Mouse (Mus musculus) left cerebral cortex, postnatal 25 days (tissue): ENCODE results near the gene Slc12a5. TPM values are rescaled to one million over a fixed set of nuclear protein-coding genes. Genes with fewer than 3 reads are reported as not detected.
A peak's percentile ranks its signal among the peaks of the same experiment; 100 is the strongest.

ENCODE experiments used
- DNase-seq, 2 experiments: peaks; one replicate each; pipeline ENCODE4 v3.0.0; 2022; ENCODE audit warnings: low spot score in 2 of 2, mixed read lengths in 1 of 2
- intact Hi-C: fragments of 180-260 bp; cut with DNase I; formaldehyde crosslinking; loops from one replicate; pipeline ENCODE4 v1.15.1; 2025
- total RNA-seq, 2 experiments: library from RNA; stranded (reverse); gene quantifications; 2 replicates each; pipeline ENCODE4 v1.2.3; 2021

Gene Slc12a5
- total RNA-seq, 2 experiments from 2014 or later: 546 to 551 TPM

DNA sequence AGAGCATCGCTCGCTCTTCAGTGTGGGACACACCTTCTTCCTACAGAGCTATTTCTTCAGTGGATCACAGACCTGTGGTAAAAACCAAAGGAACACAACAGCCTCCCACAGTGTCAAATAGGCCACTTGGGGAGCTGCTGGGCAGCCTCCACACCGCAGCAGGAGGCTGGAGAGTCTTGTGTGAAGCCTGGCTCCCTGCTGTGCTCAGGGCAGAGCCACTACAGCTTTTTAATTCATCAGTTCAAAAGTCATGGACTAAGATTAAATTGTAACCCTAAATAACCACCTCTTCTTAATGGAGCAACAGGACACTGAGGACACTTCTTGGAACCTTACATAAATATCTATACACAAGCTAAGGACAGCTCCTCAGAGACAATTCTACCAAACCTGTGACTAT, 42.5 kb downstream of the Slc12a5 start:
- intact Hi-C loops: no loop called here
- DNase-seq: no peak

DNA sequence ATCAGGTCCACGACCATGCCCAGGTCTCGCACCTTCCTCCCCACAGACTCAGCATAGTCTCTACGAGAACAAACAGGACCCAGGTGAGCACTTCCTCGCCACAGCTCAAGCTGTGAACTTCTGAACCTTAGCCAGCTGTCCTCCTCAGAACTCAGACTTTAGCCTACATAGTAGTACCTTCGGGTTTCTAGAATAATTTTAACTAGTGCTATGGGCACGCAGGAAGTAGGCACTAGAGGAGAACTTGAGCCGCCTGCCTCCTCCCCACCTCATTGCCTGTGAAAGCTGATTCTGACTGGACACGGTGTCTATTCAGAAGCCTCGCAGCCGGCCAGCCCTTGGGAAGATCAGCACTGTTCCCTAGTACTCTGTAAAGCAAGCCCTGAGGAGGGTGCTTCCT, 43.6 kb downstream of the Slc12a5 start:
- intact Hi-C loops: no loop called here
- DNase-seq: no peak

- no peak for DNase-seq
- intact Hi-C loops: no loop called here
Observed at GRCm38 (mm10) chr2:165006813-165007212, 46.2 kb downstream of the Slc12a5 start.

- DNase-seq: no peak
- intact Hi-C loops: no loop called here
Observed at GRCm38 (mm10) chr2:165007986-165008385, 47.4 kb downstream of the Slc12a5 start.

DNA sequence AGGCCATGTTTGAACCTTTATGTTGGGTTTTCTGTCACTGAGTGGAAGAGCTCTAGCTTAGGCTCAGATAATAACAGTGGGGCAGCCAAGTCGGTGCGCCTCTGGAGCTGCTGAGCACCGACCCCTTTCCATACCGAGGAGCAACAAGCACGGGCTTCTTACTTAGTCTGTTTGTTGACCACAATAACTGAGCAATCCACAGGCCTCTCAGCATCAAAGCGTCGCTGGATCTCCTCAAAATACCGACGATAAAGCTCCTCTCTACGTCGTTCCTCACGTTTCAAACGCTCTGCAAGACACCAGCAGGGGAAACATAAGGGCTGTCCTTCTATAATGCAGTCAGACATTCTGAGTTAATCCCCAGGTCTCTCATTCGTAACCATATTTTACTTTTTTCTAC, 48.6 kb downstream of the Slc12a5 start:
- intact Hi-C loops: no loop called here
- no peak for DNase-seq

- DNase-seq: no peak
- intact Hi-C loops: no loop called here
Observed at GRCm38 (mm10) chr2:165009581-165009980, 49.0 kb downstream of the Slc12a5 start.

DNA sequence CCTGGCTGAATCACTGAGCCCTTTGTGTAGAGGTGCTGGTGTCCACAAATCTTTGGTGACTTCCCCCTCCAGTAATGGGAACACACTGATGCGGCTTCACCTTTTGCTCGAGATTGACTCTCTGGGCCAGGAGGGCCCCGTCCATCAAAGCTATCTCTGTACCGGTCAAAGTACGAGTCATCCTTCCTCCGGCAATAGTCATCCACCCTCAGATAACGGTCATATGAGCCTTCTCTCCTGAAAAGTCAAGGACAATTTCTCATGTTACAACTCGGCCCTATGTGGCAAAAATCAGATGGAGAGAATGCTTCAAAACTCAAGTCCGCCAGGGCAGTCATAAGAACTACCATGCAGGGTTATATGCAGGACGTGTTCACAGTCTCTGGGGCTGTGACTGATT, 49.7 kb downstream of the Slc12a5 start:
- intact Hi-C loops: no loop called here

GRCm38 (mm10) chr2:165014935-165015334, 54.3 kb downstream of the Slc12a5 start:
- intact Hi-C loops: no loop called here
- no peak for DNase-seq

More for the DNA sequence above, 49.7 kb downstream of the Slc12a5 start:
- DNase-seq: no peak

DNA sequence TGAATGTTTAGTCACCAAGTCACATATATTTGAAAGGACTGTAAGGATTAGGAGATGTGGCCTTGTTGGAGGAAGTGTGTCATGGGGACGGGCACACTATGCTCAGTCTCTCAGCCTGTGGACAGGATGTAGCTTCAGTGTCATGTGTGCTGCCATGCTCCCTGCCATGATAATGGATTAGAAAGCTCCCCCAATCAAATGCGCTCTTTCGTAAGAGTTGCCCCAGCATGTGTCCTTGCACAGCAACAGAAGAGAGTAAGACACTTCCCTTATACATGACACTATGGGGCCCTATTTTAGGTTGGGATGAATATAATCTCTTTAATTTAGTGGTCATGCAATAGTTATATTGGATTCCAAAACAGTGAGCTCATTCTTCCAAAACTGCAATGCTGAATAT, 59.9 kb downstream of the Slc12a5 start:
- intact Hi-C loops: no loop called here
- no peak for DNase-seq

DNA sequence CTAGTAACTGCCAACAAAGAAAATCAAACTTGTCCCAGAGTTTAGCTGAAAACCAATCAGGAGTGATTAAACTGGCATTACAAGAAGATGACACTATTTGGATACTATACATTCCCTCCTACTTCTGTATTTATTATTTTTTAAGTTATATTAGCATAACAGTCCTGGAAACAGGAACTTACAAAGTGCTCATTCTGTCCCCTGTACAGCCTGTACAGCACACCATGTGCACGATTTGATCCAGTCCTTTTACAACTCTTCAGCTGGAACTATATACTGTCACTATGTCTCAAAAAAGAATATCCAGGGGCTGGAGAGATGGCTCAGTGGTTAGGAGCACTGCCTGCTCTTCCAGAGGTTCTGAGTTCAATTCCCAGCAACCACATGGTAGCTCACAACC, 66.6 kb downstream of the Slc12a5 start:
- no peak for DNase-seq
- intact Hi-C loops: no loop called here

GRCm38 (mm10) chr2:165032533-165032932, 71.9 kb downstream of the Slc12a5 start:
- no peak for DNase-seq
- intact Hi-C loops: no loop called here

DNA sequence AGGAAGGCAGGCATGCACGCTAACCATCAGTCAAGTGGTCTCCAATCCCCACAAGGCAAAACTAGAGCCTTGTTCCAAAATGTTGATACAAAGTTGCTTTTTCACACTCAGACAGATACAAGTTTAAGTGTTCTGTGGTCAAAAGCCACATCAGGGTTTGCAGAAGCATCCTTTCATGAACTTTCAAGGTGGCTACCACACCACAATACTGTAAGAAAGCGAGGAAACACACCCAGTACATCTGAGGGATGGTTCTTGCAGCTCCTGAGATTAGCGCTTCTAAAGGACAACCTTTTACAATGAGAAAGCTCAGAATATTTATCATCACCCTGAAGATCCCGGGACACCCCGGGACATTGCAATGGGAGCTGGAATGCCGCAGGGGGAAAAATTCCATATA, 72.7 kb downstream of the Slc12a5 start:
- intact Hi-C loops: no loop called here
- no peak for DNase-seq

GRCm38 (mm10) chr2:165034131-165035057, 73.8 kb downstream of the Slc12a5 start, which contains the start of gene Ncoa5:
Gene Ncoa5 (minus strand): TSS chr2:165034867.
- intact Hi-C loops: loop anchor here (1.0 kb wide), 1 partner anchor 66 kb away; no protein-coding TSS in a partner anchor
- peak; percentile 99 for DNase-seq

DNA sequence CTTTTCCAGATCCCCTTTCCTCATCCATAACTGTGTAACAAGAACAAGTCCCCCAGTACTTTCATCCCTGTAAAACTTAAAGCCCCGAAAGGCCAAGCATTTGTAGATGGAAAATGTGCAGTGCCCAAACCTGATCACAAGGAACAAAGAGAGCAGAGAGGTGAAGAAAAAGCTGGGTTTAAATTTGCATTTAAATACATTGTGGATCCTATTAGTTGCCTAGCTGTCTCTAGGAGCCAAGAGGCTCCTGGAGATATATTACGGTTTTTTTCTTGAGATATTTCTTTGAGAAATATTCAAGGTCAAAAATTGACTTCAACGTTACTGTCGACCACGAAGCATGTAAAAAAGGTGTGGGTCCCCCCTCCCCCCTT, 74.4 kb downstream of the Slc12a5 start:
- intact Hi-C loops: no loop called here
- DNase-seq: no peak

DNA sequence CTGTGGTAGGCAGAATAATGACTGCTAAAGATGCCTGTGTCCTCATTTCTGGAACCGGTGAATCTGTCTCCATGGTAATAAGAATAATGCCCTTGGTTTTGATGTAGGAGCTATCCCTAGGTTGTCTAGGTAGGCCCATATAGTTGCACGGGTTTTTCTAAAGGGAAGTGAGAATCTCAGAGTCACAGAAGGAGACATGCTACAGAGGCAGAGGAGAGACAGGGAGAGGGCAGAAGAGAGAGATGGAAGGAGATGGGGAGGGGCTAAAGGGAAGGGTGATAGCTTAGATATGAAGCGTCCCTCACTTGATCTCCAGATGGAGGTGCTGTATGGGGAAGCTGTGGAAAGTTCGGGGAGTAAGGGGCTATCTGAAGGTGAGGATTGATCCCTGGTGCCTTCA, 76.8 kb downstream of the Slc12a5 start:
- intact Hi-C loops: no loop called here

DNA sequence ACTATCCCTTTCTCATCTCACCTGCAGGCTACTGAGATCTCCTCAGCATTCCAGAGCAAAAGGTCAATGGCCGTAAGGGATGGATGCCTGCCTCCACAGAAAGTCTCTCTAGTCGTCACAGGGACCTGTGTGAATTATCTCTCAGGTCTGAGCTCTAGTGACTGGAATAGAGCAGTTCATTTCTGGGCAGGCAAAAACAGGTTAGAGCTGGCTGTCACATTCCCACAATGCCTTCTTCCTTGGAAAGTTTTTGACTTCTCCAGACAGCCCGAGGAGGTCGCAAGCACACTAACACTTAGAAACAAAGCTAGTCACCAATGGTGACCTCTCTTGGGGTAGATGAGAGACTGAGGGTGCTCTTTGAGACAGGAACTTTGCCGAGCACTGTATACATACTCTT, 81.5 kb downstream of the Slc12a5 start:
- intact Hi-C loops: no loop called here
- DNase-seq: no peak

More for the DNA sequence above, 76.8 kb downstream of the Slc12a5 start:
- DNase-seq: no peak

DNA sequence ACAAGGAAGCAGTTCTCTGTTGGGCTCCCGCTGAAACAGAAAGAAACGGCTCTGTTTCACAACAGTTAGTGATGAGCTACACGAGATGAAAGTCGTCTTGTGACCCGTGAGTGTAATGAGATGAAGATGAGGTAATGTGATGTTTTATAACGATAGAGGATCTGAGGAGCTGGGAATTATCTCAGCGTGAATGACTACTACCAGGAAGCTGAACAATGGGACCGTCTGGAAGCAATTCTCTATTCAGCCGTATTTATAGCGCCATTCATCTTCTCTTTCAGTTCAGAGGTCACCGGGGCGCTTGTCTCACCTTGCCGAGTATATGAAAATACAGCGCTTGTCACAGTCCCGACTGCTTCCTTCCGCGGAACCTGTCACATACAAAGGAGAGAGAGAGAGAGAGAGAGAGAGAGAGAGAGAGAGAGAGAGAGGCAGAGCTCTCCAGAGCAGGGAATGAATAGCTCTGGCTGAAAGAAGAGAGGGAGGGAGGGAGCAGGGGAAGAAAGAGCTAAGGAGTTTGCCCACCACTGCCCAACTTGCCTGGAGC, 82.6 kb downstream of the Slc12a5 start:
- DNase-seq: peak; percentile 9 to 24
- intact Hi-C loops: no loop called here

DNA sequence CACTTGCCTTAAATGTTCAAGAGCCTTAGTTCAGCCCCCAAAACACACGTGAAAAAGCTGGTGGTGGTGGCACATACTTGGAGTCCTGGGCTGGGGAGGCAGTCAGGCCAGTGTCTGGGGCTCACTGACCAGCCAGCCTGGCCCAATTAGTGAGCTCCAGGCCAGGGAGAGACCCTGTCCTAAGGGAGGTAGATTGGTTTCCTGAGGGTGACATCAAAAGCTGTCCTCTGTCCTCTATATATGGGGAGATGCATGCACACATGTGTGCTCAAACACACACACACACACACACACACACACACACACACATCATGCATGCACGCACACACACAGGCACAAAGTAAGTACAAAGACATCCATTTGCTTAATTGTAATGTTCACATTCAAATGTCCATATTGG, 83.1 kb downstream of the Slc12a5 start:
- intact Hi-C loops: no loop called here
- no peak for DNase-seq

- no peak for DNase-seq
- intact Hi-C loops: no loop called here
Observed at GRCm38 (mm10) chr2:165049044-165049443, 88.4 kb downstream of the Slc12a5 start.
